Mouse (Mus musculus) limb, embryonic 12.5 days (tissue): Measurements from ENCODE around the gene Snx33. TPM values are rescaled to one million over a fixed set of nuclear protein-coding genes. Genes with fewer than 3 reads are reported as not detected.
"Not testable (repeated sequence)": the region's sequence is repeated elsewhere in the genome, so short reads cannot be mapped to it uniquely, and the experiment has no call there.

Experiments used
- ATAC-seq: fragments of 200-750 bp; cut with Nextera tagmentation; 2 replicates; pipeline ENCODE4 v1.8.0; 2017; ENCODE audit warnings: low read depth, moderate TSS enrichment; ENCODE audit not compliant: insufficient number of reproducible peaks, insufficient read depth, low FRiP score, low TSS enrichment
- H3K27ac ChIP-seq: fragments of 300-500 bp; sonication (generic); 2 replicates; pipeline ENCODE4 v1.5.1; 2016; ENCODE audit warnings: mild to moderate bottlenecking, moderate library complexity
- H3K27me3 ChIP-seq: fragments of 300-500 bp; sonication (generic); 2 replicates; pipeline ENCODE4 v1.6.1; 2016; ENCODE audit warnings: mild to moderate bottlenecking, moderate library complexity
- H3K36me3 ChIP-seq: fragments of 300-500 bp; sonication (generic); 2 replicates; pipeline ENCODE4 v1.6.1; 2016; ENCODE audit warnings: mild to moderate bottlenecking, moderate library complexity
- H3K4me1 ChIP-seq: fragments of 300-500 bp; sonication (generic); replicated peaks from 2 replicates; pipeline ENCODE4 v1.6.1; 2016
- H3K4me2 ChIP-seq: fragments of 300-500 bp; sonication (generic); 2 replicates; pipeline ENCODE4 v1.6.1; 2016; ENCODE audit warnings: mild to moderate bottlenecking, moderate library complexity
- H3K4me3 ChIP-seq: fragments of 300-500 bp; sonication (generic); replicated peaks from 2 replicates; pipeline ENCODE4 v1.5.1; 2016; ENCODE audit warnings: mild to moderate bottlenecking
- H3K9ac ChIP-seq: fragments of 300-500 bp; sonication (generic); replicated peaks from 2 replicates; pipeline ENCODE4 v1.6.1; 2016; ENCODE audit warnings: mild to moderate bottlenecking, moderate library complexity
- H3K9me3 ChIP-seq: fragments of 300-500 bp; sonication (generic); 2 replicates; pipeline ENCODE4 v1.6.1; 2016; ENCODE audit warnings: mild to moderate bottlenecking, moderate library complexity
- WGBS: fragments of 180-500 bp; shearing (Covaris S2); methylation state at CpG from one replicate; pipeline ENCODE4 v1.1.7; 2016; 5-methylcytosine and 5-hydroxymethylcytosine counted together
- polyA plus RNA-seq: library from polyadenylated mRNA; unstranded; fragments of >200 nt; fragmentation: Nextera tagmentation; extraction: Ambion mirVana; gene quantifications from 2 replicates; pipeline ENCODE4 v1.2.1, GENCODE M21; 2016

Gene Snx33
- polyA plus RNA-seq, 1 experiment from 2014 or later: 12.2 TPM

- not testable (repeated sequence) for H3K9me3 ChIP-seq, H3K36me3 ChIP-seq, H3K4me3 ChIP-seq, ATAC-seq, H3K4me1 ChIP-seq, H3K9ac ChIP-seq, H3K27me3 ChIP-seq, H3K4me2 ChIP-seq, H3K27ac ChIP-seq
- 27% methylated on average over 5 of the region's 5 CpGs for WGBS
These were observed 20.5 kb upstream of the Snx33 start for GRCm38 (mm10) chr9:56948699-56949098.

GRCm38 (mm10) chr9:56947481-56947880 lies 19.3 kb upstream of the Snx33 start:
- H3K4me2 ChIP-seq, ATAC-seq, H3K4me3 ChIP-seq, H3K9me3 ChIP-seq, H3K4me1 ChIP-seq, H3K27ac ChIP-seq, H3K36me3 ChIP-seq, H3K27me3 ChIP-seq, H3K9ac ChIP-seq: not testable (repeated sequence)
- 31% methylated on average over 3 of the region's 3 CpGs for WGBS

GRCm38 (mm10) chr9:56938374-56938773 lies 10.2 kb upstream of the Snx33 start:
- Histone ChIP-seq H3K9ac (peak overlapping the region; percentile 85), H3K4me3 (peak overlapping the region; percentile 85), H3K4me2 (peak overlapping the region; percentile 89), H3K27ac (peak overlapping the region; percentile 17; the same call in 1 of the 2 replicates), H3K9me3 (no peaks in the 10 kb centered on the region), H3K27me3 (no peaks in the 10 kb centered on the region), H3K36me3 (peaks cover 6% of the 10 kb centered on the region; the same call in 1 of the 2 replicates), H3K4me1 (peaks cover 13% of the 10 kb centered on the region)
- under 1% methylated on average over 7 of the region's 7 CpGs for WGBS
- ATAC-seq: no peak

GRCm38 (mm10) chr9:56937223-56938160 lies 9.3 kb upstream of the Snx33 start, which contains the start of gene Imp3:
Gene Imp3 (plus strand): TSS chr9:56937475.
- peak within 1 kb of the TSS; percentile 89 for H3K4me2 ChIP-seq
- H3K4me1 ChIP-seq: peaks cover 13% of the 10 kb centered on the region
- H3K4me3 ChIP-seq: peak within 1 kb of the TSS; percentile 85
- under 1% methylated on average over 73 of the region's 73 CpGs for WGBS
- H3K36me3 ChIP-seq: peaks cover 6% of the 10 kb centered on the region; the same call in 1 of the 2 replicates
- H3K27ac ChIP-seq: peak within 1 kb of the TSS; percentile 89
- no peaks in the 10 kb centered on the region for H3K27me3 ChIP-seq
- no peaks in the 10 kb centered on the region for H3K9me3 ChIP-seq
- H3K9ac ChIP-seq: peak within 1 kb of the TSS; percentile 85
- ATAC-seq: peak; percentile 89

GRCm38 (mm10) chr9:56936861-56937222 lies 8.7 kb upstream of the Snx33 start:
- H3K9me3 ChIP-seq: no peaks in the 10 kb centered on the region
- no peaks in the 10 kb centered on the region for H3K27me3 ChIP-seq
- H3K9ac ChIP-seq: no peak overlapping the region
- no peak for ATAC-seq
- H3K4me1 ChIP-seq: peaks cover 13% of the 10 kb centered on the region
- H3K36me3 ChIP-seq: peaks cover 6% of the 10 kb centered on the region; the same call in 1 of the 2 replicates
- peak overlapping the region; percentile 89 for H3K4me2 ChIP-seq
- WGBS: 19% methylated on average over 6 of the region's 6 CpGs
- H3K27ac ChIP-seq: no peak overlapping the region
- H3K4me3 ChIP-seq: peak overlapping the region; percentile 85

GRCm38 (mm10) chr9:56930556-56930955 lies 2.4 kb upstream of the Snx33 start:
- no peak overlapping the region for H3K27ac ChIP-seq
- WGBS: 83% methylated on average over 1 of the region's 1 CpGs
- no peak overlapping the region for H3K9ac ChIP-seq
- H3K9me3 ChIP-seq: no peaks in the 10 kb centered on the region
- H3K4me1 ChIP-seq: peaks cover 21% of the 10 kb centered on the region
- no peak overlapping the region for H3K4me2 ChIP-seq
- H3K4me3 ChIP-seq: no peak overlapping the region
- H3K27me3 ChIP-seq: no peaks in the 10 kb centered on the region
- peaks cover 8% of the 10 kb centered on the region for H3K36me3 ChIP-seq
- ATAC-seq: no peak

GRCm38 (mm10) chr9:56929496-56929895 lies 1.3 kb upstream of the Snx33 start:
- H3K36me3 ChIP-seq: peaks cover 18% of the 10 kb centered on the region
- H3K4me2 ChIP-seq: no peak overlapping the region
- H3K27ac ChIP-seq: no peak overlapping the region
- 39% methylated on average over 4 of the region's 4 CpGs for WGBS
- no peaks in the 10 kb centered on the region for H3K9me3 ChIP-seq
- no peak overlapping the region for H3K9ac ChIP-seq
- no peaks in the 10 kb centered on the region for H3K27me3 ChIP-seq
- peaks cover 31% of the 10 kb centered on the region for H3K4me1 ChIP-seq
- no peak overlapping the region for H3K4me3 ChIP-seq
- ATAC-seq: no peak

GRCm38 (mm10) chr9:56927191-56928012 lies 769 bp downstream of the Snx33 start:
- H3K9me3 ChIP-seq: no peaks in the 10 kb centered on the region
- peak overlapping the region; percentile 59 for H3K4me3 ChIP-seq
- peak overlapping the region; percentile 98 for H3K27ac ChIP-seq
- H3K36me3 ChIP-seq: peaks cover 35% of the 10 kb centered on the region
- peak overlapping the region; percentile 83 for H3K4me2 ChIP-seq
- no peaks in the 10 kb centered on the region for H3K27me3 ChIP-seq
- WGBS: 1% methylated on average over 35 of the region's 35 CpGs
- peak; percentile 58 for ATAC-seq
- peak overlapping the region; percentile 70 for H3K9ac ChIP-seq
- H3K4me1 ChIP-seq: peaks cover 50% of the 10 kb centered on the region

GRCm38 (mm10) chr9:56926387-56926786 lies 1.8 kb downstream of the Snx33 start:
- Histone ChIP-seq H3K4me3 (peak overlapping the region; percentile 59), H3K9ac (peak overlapping the region; percentile 70; the same call in 1 of the 2 replicates), H3K4me1 (peaks cover 50% of the 10 kb centered on the region), H3K27me3 (no peaks in the 10 kb centered on the region), H3K36me3 (peaks cover 45% of the 10 kb centered on the region), H3K27ac (0 out of 2 replicates have a peak overlapping the region, but pooled peaks have one; percentile 98), H3K4me2 (peak overlapping the region; percentile 83), H3K9me3 (peaks cover 4% of the 10 kb centered on the region; the same call in 1 of the 2 replicates)
- no peak for ATAC-seq
- 87% methylated on average over 10 of the region's 10 CpGs for WGBS

GRCm38 (mm10) chr9:56926025-56926360 lies 2.2 kb downstream of the Snx33 start:
- Histone ChIP-seq H3K27ac (no peak overlapping the region), H3K27me3 (no peaks in the 10 kb centered on the region), H3K9ac (no peak overlapping the region), H3K4me1 (peaks cover 50% of the 10 kb centered on the region), H3K4me2 (peak overlapping the region; percentile 83), H3K4me3 (peak overlapping the region; percentile 59), H3K36me3 (peaks cover 49% of the 10 kb centered on the region), H3K9me3 (peaks cover 4% of the 10 kb centered on the region; the same call in 1 of the 2 replicates)
- ATAC-seq: no peak
- WGBS: 93% methylated on average over 10 of the region's 10 CpGs
